Mouse (Mus musculus): ENCODE measurements around the gene Zmiz2. TPM values are rescaled to one million over a fixed set of nuclear protein-coding genes. Genes with fewer than 3 reads are reported as not detected.

Zmiz2 gene
- 156 to 179 TPM (median 172 TPM) in 4 replicates for total RNA-seq (2023; ENCODE audit: inconsistent age)

GRCm38 (mm10) chr11:6388726-6389413 is at the start of gene Zmiz2:
TSS of gene Zmiz2 (plus strand) at chr11:6389074.

GRCm38 (mm10) chr11:6414751-6415550 is 26.1 kb downstream of the Zmiz2 start, which contains the start of gene Ppia:
TSS of gene Ppia (plus strand) at chr11:6415443.

GRCm38 (mm10) chr11:6444077-6444853 is 55.4 kb downstream of the Zmiz2 start, which contains the start of gene H2afv:
TSS of gene H2afv (minus strand) at chr11:6444443.

Other genes with a start within 250 kb of the Zmiz2 start
- gene A730071L15Rik, start 189.0 kb upstream of the Zmiz2 start, total RNA-seq (2023; ENCODE audit: inconsistent age), result 0.32 to 0.93 TPM (median 0.75 TPM) in 4 replicates
- 57.9 to 59.4 TPM (median 58.6 TPM) in 4 replicates for gene Nudcd3, start 188.7 kb upstream of the Zmiz2 start, total RNA-seq (2023; ENCODE audit: inconsistent age)
- 0.27 TPM in 1 of 4 replicates, not detected in the others for gene Npc1l1, start 158.9 kb upstream of the Zmiz2 start, total RNA-seq (2023; ENCODE audit: inconsistent age)
- gene Ddx56, start 121.3 kb upstream of the Zmiz2 start, total RNA-seq (2023; ENCODE audit: inconsistent age), result 62.6 to 79.0 TPM (median 74.7 TPM) in 4 replicates
- 34.2 to 42.9 TPM (median 38.0 TPM) in 4 replicates for gene Tmed4, start 114.2 kb upstream of the Zmiz2 start, total RNA-seq (2023; ENCODE audit: inconsistent age)
- 182 to 192 TPM (median 187 TPM) in 4 replicates for gene Ogdh, start 97.4 kb upstream of the Zmiz2 start, total RNA-seq (2023; ENCODE audit: inconsistent age)
- gene Ppia, start 26.4 kb downstream of the Zmiz2 start, total RNA-seq (2023; ENCODE audit: inconsistent age), result 1,109 to 1,160 TPM (median 1,157 TPM) in 4 replicates
- 48.2 to 60.5 TPM (median 58.2 TPM) in 4 replicates for gene H2afv, start 55.4 kb downstream of the Zmiz2 start, total RNA-seq (2023; ENCODE audit: inconsistent age)
- gene Purb, start 86.8 kb downstream of the Zmiz2 start, total RNA-seq (2023; ENCODE audit: inconsistent age), result 76.5 to 81.5 TPM (median 78.9 TPM) in 4 replicates
- 291 to 316 TPM (median 300 TPM) in 4 replicates for gene Myo1g, start 131.9 kb downstream of the Zmiz2 start, total RNA-seq (2023; ENCODE audit: inconsistent age)
- 257 to 287 TPM (median 265 TPM) in 4 replicates for gene Ccm2, start 157.8 kb downstream of the Zmiz2 start, total RNA-seq (2023; ENCODE audit: inconsistent age)
- 0.39 to 0.58 TPM (median 0.45 TPM) in 4 replicates for gene Nacad, start 217.0 kb downstream of the Zmiz2 start, total RNA-seq (2023; ENCODE audit: inconsistent age)
- 132 to 146 TPM (median 142 TPM) in 4 replicates for gene Tbrg4, start 237.0 kb downstream of the Zmiz2 start, total RNA-seq (2023; ENCODE audit: inconsistent age)
- gene Wap, start 249.6 kb downstream of the Zmiz2 start, total RNA-seq (2023; ENCODE audit: inconsistent age), result not detected in 4 replicates